Mouse (Mus musculus) heart, adult 2 months (tissue): ENCODE measurements at regions not wholly inside any gene's neighbourhood (a gene's known extent, or its start where the extent isn't known, plus 50 kb on each side); places are given as distances from the start of the nearest gene placed in this dataset.

ENCODE experiments used
- DNase-seq, 2 experiments: peaks; one replicate each; pipeline ENCODE4 v3.0.0; 2021
- H3K27ac ChIP-seq: fragments of 200-600 bp; 2 replicates; pipeline ENCODE4 v1.8.1; 2022
- H3K27me3 ChIP-seq: fragments of 200-500 bp; 2 replicates; pipeline ENCODE4 v1.6.1; 2012; ENCODE audit warnings: mild to moderate bottlenecking, low read length, inconsistent platforms, mixed read lengths; ENCODE audit not compliant: control insufficient read depth, insufficient read depth
- H3K36me3 ChIP-seq: fragments of 200-500 bp; 2 replicates; pipeline ENCODE4 v1.6.1; 2012; ENCODE audit warnings: low read length, inconsistent platforms; ENCODE audit not compliant: control insufficient read depth, insufficient read depth
- H3K4me1 ChIP-seq: fragments of 200-500 bp; 2 replicates; pipeline ENCODE4 v1.6.1; 2011; ENCODE audit warnings: low read length; ENCODE audit not compliant: control insufficient read depth, insufficient read depth
- H3K4me3 ChIP-seq: fragments of 200-600 bp; 2 replicates; pipeline ENCODE4 v1.8.1; 2022
- H3K79me2 ChIP-seq: fragments of 200-500 bp; replicated peaks from 2 replicates; pipeline ENCODE4 v1.6.1; 2012; ENCODE audit warnings: mild to moderate bottlenecking, inconsistent platforms, low read length, moderate library complexity, mixed read lengths; ENCODE audit not compliant: control insufficient read depth, insufficient read depth
- H3K9ac ChIP-seq: fragments of 200-500 bp; 2 replicates; pipeline ENCODE4 v1.6.1; 2012; ENCODE audit warnings: low read depth, mild to moderate bottlenecking, control low read depth, inconsistent platforms, low read length, mixed read lengths
- CTCF ChIP-seq: fragments of 200-600 bp; IDR thresholded peaks from 2 replicates; pipeline ENCODE4 v1.8.1; 2022; ENCODE audit warnings: antibody characterized with exemption, mild to moderate bottlenecking, moderate library complexity
- EP300 ChIP-seq: fragments of 200-500 bp; IDR thresholded peaks from 2 replicates; pipeline ENCODE4 v1.6.1; 2011; ENCODE audit warnings: low read depth, low read length, control low read depth; ENCODE audit not compliant: insufficient read depth
- POLR2A ChIP-seq: fragments of 200-500 bp; IDR thresholded peaks from 2 replicates; pipeline ENCODE4 v1.6.1; 2011; ENCODE audit warnings: mild to moderate bottlenecking, low read depth, low read length, control low read depth; ENCODE audit not compliant: insufficient read depth
- WGBS: fragments of 180-500 bp; shearing (Covaris S2); methylation state at CpG from one replicate; pipeline ENCODE4 v1.1.7; 2018; 5-methylcytosine and 5-hydroxymethylcytosine counted together
- intact Hi-C: fragments of 180-260 bp; cut with DNase I; formaldehyde crosslinking; loops from one replicate; pipeline ENCODE4 v1.15.1; 2025

GRCm38 (mm10) chr1:98167800-98168199 lies 72.4 kb upstream of the Pam start:
- no peaks in the 10 kb centered on the region for H3K27me3 ChIP-seq
- H3K9ac ChIP-seq: no peak overlapping the region
- TF ChIP-seq POLR2A: no peak
- no peak for TF ChIP-seq CTCF
- no peak for TF ChIP-seq EP300
- H3K4me3 ChIP-seq: no peak overlapping the region
- no peaks in the 10 kb centered on the region for H3K36me3 ChIP-seq
- intact Hi-C loops: no loop called here
- no peaks in the 10 kb centered on the region for H3K4me1 ChIP-seq
- H3K27ac ChIP-seq: no peak overlapping the region
- DNase-seq: no peak
- H3K79me2 ChIP-seq: no peaks in the 10 kb centered on the region
- 79% methylated on average over 4 of the region's 4 CpGs for WGBS

DNA sequence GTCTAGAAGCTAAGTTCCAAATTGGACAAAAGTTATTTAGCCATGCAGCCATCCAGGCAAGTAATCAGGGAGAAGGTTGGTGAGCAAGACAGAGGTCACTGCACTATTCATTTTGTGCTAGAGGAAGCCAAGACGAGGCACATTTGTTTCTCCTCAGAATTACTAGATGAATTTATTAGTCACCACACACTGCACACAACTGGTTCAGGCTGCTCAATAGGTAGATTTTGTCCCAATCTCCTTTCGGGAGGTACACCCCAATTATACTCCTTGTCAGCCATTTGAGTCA lies 67.1 kb upstream of the Pam start:
- Histone ChIP-seq H3K4me1 (no peaks in the 10 kb centered on the region), H3K27ac (no peak overlapping the region), H3K79me2 (no peaks in the 10 kb centered on the region), H3K4me3 (no peak overlapping the region), H3K27me3 (no peaks in the 10 kb centered on the region), H3K9ac (no peak overlapping the region), H3K36me3 (no peaks in the 10 kb centered on the region)
- no peak for DNase-seq
- 80% methylated on average over 2 of the region's 2 CpGs for WGBS
- no peak for TF ChIP-seq POLR2A
- TF ChIP-seq CTCF: no peak
- no peak for TF ChIP-seq EP300
- intact Hi-C loops: no loop called here

GRCm38 (mm10) chr1:98161882-98162638 lies 66.6 kb upstream of the Pam start:
- Histone ChIP-seq H3K79me2 (no peaks in the 10 kb centered on the region), H3K4me1 (no peaks in the 10 kb centered on the region), H3K27me3 (no peaks in the 10 kb centered on the region), H3K27ac (no peak overlapping the region), H3K4me3 (no peak overlapping the region), H3K36me3 (no peaks in the 10 kb centered on the region), H3K9ac (no peak overlapping the region)
- WGBS: 82% methylated on average over 5 of the region's 5 CpGs
- TF ChIP-seq POLR2A: no peak
- intact Hi-C loops: no loop called here
- no peak for DNase-seq

DNA sequence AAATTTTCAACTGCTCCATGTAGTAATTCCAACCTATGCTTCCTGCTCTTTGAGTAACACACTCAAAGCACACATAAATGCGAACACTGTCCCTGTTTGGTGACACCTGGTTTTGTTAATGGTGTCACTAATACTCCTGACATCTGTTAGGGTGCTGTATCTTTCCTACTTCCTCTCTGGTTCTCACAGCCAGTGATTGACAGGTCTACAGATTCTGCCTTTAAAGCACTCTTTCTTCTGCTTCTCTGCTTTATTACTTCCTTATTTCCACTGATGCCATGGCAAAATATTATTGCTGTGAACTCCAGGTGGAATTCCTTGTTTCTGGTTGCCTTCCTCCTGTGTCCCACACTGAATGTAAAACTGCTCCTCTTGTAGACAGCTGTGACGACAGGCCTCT lies 63.5 kb upstream of the Pam start:
- no peak overlapping the region for H3K9ac ChIP-seq
- DNase-seq: no peak
- TF ChIP-seq EP300 (no peak), POLR2A (no peak), CTCF (no peak)
- no peak overlapping the region for H3K27ac ChIP-seq
- H3K4me1 ChIP-seq: no peaks in the 10 kb centered on the region
- WGBS: 84% methylated on average over 2 of the region's 2 CpGs
- no peak overlapping the region for H3K4me3 ChIP-seq
- no peaks in the 10 kb centered on the region for H3K79me2 ChIP-seq
- H3K36me3 ChIP-seq: no peaks in the 10 kb centered on the region
- H3K27me3 ChIP-seq: no peaks in the 10 kb centered on the region
- intact Hi-C loops: no loop called here

GRCm38 (mm10) chr1:98147361-98147760 lies 51.9 kb upstream of the Pam start:
- H3K9ac ChIP-seq: no peak overlapping the region
- no peaks in the 10 kb centered on the region for H3K4me1 ChIP-seq
- H3K27me3 ChIP-seq: no peaks in the 10 kb centered on the region
- TF ChIP-seq POLR2A: no peak
- no peak for TF ChIP-seq EP300
- no peak for TF ChIP-seq CTCF
- no peaks in the 10 kb centered on the region for H3K79me2 ChIP-seq
- no peaks in the 10 kb centered on the region for H3K36me3 ChIP-seq
- intact Hi-C loops: no loop called here
- no peak overlapping the region for H3K4me3 ChIP-seq
- H3K27ac ChIP-seq: no peak overlapping the region
- DNase-seq: no peak
- WGBS: 71% methylated on average over 3 of the region's 3 CpGs
